Mouse (Mus musculus): Measurements from ENCODE around the gene Clmn. TPM values are rescaled to one million over a fixed set of nuclear protein-coding genes. Genes with fewer than 3 reads are reported as not detected.
"Not testable (repeated sequence)": the region's sequence is repeated elsewhere in the genome, so short reads cannot be mapped to it uniquely, and the experiment has no call there.

Gene Clmn
- total RNA-seq, 1 experiment from 2014 or later, result 14.3 TPM

DNA sequence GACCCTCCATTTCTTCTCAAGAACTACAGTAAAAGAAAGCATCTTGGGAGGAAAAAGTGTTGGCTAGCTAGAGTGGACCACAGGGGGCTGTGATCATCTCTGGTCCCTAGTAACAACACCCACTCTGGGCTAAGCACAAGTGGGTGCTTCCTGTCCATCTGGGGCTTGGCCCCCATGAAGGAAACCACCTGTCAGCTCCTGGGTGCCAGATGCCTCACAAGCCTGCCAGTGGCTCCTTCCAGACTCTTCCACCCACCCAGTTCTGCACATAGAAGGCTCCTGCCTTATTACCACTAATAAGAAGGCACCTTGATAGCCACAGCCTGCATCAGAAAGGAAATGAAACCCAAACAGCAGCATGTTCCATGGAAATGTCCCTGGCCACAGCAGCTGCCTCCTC, 26.4 kb downstream of the Clmn start:
- no peak for DNase-seq

DNA sequence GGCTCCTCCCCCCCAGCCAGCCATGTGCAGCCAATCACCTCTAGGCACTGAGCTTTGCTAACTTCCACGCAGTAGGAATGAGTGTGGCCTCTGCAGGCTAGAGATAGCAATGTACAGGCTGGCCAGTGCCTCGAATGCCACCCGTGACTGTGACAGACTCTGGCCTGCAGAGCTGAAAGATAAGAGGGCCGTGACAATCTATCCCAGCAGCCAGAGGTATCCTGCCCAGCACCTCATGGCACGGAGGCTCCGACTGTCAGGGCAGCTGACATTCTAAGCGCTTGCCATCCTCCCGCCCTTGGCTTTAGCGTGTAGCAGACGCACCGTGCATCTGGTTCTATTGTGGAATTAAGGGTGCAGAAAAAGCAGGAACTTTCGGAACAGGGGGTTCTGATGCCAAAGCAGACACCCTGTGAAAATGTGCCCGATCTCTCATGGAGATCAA, 26.9 kb downstream of the Clmn start:
- DNase-seq, result no peak

- peak; percentile 74 for DNase-seq
These were observed 27.6 kb downstream of the Clmn start for GRCm38 (mm10) chr12:104837111-104837837.

DNA sequence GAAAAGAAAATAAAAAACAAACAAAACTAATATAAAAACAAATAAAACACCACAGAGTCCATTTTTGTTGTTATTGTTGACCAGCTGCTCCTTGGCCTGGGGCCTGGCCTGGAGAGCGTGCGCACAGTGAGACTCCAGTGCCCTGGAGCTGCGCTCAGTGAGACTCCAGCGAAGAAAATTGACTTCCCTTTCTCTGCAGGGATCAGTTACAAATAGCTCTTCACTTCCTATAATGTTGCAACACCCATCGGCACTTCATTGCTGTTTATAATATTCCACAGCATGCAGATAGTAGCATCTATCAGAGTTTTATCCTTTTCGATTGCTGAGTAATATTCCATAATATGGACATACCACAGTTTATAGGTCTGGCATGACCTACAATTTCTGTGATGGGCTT, 28.6 kb downstream of the Clmn start:
- DNase-seq, result no peak

- DNase-seq, result no peak
These were observed 29.3 kb downstream of the Clmn start for GRCm38 (mm10) chr12:104835369-104836094.

DNA sequence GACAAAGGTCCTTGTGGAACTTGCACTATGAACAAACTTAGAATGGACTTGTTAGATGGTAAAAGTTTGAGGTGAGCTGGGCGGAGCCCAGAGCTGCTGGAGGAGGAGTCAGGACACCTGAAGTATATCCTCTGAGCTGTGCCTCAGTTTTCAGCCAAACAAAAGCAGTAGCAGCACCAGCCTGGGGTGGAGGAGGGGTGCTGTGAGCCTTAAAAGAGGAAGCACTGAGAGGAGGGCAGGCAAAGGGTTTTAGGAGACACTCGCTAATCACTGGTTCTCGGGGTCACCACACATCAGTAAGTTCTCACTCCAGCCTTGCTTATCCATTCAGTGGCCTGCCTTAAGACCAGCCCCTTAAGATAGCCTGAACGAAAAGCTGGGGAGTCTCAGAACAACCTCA, 30.1 kb downstream of the Clmn start:
- no peak for DNase-seq

- DNase-seq, result no peak
These were observed 34.0 kb downstream of the Clmn start for GRCm38 (mm10) chr12:104830666-104831435.

- DNase-seq, result no peak
These were observed 34.6 kb downstream of the Clmn start for GRCm38 (mm10) chr12:104830283-104830639.

DNA sequence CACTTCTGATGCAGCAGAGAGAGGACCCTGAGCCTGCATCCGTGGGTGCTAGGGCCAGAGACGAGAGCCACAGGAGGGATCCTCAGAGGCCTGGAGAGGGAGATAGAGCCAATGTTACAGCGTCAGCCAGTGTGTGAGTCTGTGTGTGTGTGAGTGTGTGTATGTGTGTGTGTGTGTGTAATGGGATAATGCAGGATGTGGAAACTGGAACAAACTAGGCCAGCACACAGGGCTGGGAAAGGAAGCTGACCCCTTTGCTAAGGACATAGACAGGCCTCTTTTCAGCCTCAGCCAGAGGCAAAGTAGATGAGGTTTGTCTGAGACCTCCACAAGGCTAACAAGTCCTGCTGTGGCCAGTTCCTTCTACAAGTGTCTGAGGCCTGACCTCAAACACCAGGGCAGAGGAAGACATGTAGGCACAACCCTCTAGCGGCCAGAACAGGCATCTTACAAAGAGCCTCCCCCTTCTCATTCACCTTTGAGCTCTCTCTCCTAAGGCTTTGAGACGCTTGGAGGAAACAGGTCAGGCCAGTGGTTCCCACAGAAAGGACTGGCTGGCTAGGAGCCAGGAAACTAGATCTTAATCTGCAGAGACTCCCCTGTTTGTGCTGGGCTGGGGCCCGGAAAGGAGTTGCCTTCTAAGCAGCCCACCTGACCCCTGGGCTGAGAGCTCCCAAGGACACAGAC, 35.1 kb downstream of the Clmn start:
- DNase-seq, result peak; percentile 54

GRCm38 (mm10) chr12:104828986-104829385, 35.9 kb downstream of the Clmn start:
- DNase-seq, result not testable (repeated sequence)

DNA sequence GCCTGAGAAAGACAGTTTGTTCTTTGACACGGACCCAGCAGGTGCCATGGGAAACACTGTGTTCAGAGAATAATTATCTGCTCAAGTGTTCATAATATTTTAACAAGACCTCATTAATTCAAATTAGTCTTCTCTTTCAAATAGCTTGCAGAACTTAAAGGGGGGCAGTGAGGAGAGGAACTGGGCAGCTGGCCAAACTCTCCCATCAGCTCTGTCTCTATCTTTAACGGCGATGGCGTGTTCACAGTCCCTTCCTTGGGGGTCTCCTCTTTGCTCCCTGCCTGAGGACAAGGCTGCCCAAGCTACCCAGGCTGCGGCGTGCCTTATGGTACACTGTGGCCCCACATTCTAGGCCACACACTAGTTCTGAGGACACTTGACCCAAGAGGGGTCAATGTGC, 37.2 kb downstream of the Clmn start:
- DNase-seq, result no peak

DNA sequence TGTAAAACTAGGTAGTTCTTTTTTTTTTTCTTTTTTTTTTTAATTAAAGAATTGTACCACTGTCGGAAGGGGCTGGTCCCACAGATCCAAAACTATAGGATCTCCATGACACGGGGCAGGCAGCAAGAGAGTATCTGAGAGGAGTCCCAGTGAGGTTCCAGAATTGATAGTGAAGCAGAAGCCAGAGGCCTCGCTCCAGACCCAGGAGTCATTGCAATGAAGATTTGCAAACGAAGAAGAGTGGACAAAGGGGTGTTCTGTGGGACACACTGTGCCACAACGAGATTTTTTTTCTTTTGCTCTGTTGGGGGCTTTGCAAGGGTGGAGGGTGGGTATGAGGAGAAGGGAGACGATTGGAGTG, 40.0 kb downstream of the Clmn start:
- no peak for DNase-seq

GRCm38 (mm10) chr12:104824244-104824906, 40.5 kb downstream of the Clmn start:
- DNase-seq, result peak; percentile 90

GRCm38 (mm10) chr12:104823722-104824121, 41.2 kb downstream of the Clmn start:
- DNase-seq, result no peak

DNA sequence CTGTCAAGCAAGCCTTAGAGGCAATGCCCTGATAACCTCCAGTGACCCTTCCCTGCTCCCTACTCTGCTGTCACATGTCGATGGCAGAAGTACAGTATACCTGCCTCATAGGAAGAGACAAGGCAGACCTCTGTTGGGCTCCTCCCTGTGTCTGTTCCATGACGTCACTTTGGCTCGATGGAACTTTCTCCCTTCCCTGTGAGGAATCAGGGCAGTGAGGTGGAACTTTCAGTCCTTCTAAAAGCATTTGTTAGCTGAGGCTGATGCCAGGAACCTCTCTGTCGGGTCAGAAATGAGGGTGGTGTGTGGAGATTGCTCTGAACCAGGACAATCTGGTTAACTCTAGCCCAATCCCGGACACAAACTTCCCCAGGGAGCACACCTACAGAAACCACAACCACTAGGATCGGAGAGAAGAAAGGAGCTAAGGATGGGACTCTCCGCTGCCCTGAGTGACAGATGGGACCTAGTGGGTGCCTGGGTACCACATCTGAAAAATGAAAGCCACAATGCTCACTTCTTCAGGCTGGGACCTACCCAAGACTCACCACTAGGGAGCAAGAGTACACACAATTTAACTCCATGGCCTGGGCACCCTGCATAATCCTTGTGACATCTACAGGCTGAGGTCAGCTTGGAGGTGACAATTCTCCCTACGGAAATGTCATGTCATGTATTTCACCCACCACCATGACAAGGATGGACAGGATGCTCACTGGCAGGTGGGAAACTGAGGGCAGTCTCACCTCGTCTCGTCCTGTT, 41.9 kb downstream of the Clmn start:
- DNase-seq, result no peak

GRCm38 (mm10) chr12:104822151-104822550, 42.7 kb downstream of the Clmn start:
- DNase-seq, result no peak

GRCm38 (mm10) chr12:104820061-104820460, 44.8 kb downstream of the Clmn start:
- peak; percentile 55 for DNase-seq

GRCm38 (mm10) chr12:104819050-104819449, 45.8 kb downstream of the Clmn start:
- peak; percentile 41 for DNase-seq

- DNase-seq, result peak; percentile 71
These were observed 46.8 kb downstream of the Clmn start for GRCm38 (mm10) chr12:104818057-104818456.

DNA sequence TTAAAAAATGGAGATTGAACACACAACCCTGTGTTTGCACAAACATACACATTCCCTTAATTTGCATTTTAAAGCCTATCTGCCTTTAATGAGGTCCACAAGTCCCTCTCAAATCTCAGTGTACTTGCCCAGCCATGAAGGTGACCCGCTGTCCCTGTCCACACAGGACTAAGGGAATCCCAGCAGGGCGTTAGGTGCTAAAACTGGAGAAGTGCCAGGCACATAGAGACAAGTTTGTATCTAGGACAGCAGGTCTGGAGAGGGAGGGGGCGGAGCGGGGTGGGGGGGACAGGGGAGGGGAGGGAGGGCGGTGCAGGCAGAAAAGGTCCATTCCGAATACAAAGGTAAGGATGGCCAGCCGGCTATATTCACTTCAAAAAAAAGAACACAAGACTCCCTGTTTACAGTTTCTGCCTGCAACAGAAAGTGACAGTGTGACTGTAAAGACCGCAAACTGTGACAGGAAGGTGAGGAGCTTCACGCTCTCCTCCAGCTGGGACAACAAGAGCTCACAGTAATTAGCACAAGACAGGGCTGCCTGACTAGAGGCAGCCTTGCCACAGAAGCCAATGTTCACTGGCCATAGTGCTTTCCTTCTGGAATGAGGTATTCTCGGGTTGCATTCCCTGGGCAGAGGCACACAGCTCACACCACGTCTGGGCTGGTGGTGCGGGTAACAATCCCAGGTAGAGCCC, 47.6 kb downstream of the Clmn start:
- DNase-seq, result peak; percentile 51

- no peak for DNase-seq
These were observed 50.6 kb downstream of the Clmn start for GRCm38 (mm10) chr12:104814291-104814690.

Data from adrenal gland, postnatal 14 days (tissue).